In genomic region chrX:36393279-36393678, GRCm38 (mm10) we compare ENCODE assay signal across 10 mouse cellular contexts. TPM values are rescaled to one million over a fixed set of nuclear protein-coding genes. Genes with fewer than 3 reads are reported as not detected.
A peak's percentile ranks its signal among the peaks of the same experiment; 100 is the strongest.
DNase-seq lines count a peak whose midpoint lies in the region; ATAC-seq and TF ChIP-seq lines count a peak whose summit lies in the region.
"Had no signal": no experiment of that assay in that cellular context is flagged by ENCODE, and none has a peak within 500 bp of the region (broad histone marks: within the 10 kb centered on the region; RNA-seq: fewer than 3 reads in every experiment).

No protein-coding gene starts in this region.

- peak; percentile 47 for TF ChIP-seq CTCF in heart, postnatal 0 days (IDR thresholded peaks at IDR 0.05; ENCODE audit: low read depth)

- no peak overlapping the region for H3K9ac ChIP-seq in heart, postnatal 0 days (replicated peaks; ENCODE audit: low read depth, low read length)

- no peaks in the 10 kb centered on the region for H3K9me3 ChIP-seq in heart, postnatal 0 days (replicated peaks; ENCODE audit: control insufficient read depth, low read length)
- no peaks in the 10 kb centered on the region for H3K9me3 ChIP-seq in heart, embryonic 10.5 days

- H3K27ac ChIP-seq in heart, postnatal 0 days (ENCODE audit: low read depth): no peak overlapping the region
- no peak overlapping the region for H3K27ac ChIP-seq in heart, embryonic 10.5 days

- intact Hi-C loops in heart, postnatal 36 days (cut with DNase I): loop anchor here (1.0 kb wide), 1 partner anchor 167 kb away; no protein-coding TSS in a partner anchor

- 36% methylated on average over 6 of the region's 6 CpGs for WGBS in heart, postnatal 0 days
- 37% methylated on average over 6 of the region's 6 CpGs for whole genome bisulfite sequencing in heart, embryonic 10.5 days

- ATAC-seq in heart, postnatal 0 days (ENCODE audit: insufficient read depth, low read depth): no peak

- TF ChIP-seq EP300 in heart, postnatal 0 days (IDR thresholded peaks at IDR 0.05; ENCODE audit: low read depth): no peak

- DNase-seq in heart, postnatal 0 days (ENCODE audit: low spot score): peak; percentile 10
- no peak for DNase-seq in heart, embryonic 10.5 days (ENCODE audit: low spot score)
- DNase-seq in lung, postnatal 25 days (ENCODE audit: low spot score): peak; percentile 8
- no peak for DNase-seq in lung, postnatal 36 days
- peak; percentile 34 for DNase-seq in embryo, embryonic 11 days
- peak; percentile 39 for DNase-seq in retina, postnatal 1 day
- no peak for DNase-seq in frontal cortex, postnatal 10 days (ENCODE audit: low spot score in 2 of 2)
- no peak for DNase-seq in heart, postnatal 36 days

- H3K4me3 ChIP-seq in heart, postnatal 0 days (ENCODE audit: low read depth, low read length): no peak overlapping the region
- no peak overlapping the region for H3K4me3 ChIP-seq in heart, embryonic 10.5 days

- no peaks in the 10 kb centered on the region for H3K27me3 ChIP-seq in heart, postnatal 0 days (ENCODE audit: control insufficient read depth, insufficient read depth, low read length)
- H3K27me3 ChIP-seq in heart, embryonic 10.5 days (ENCODE audit: insufficient read depth, poor library complexity, severe bottlenecking): no peaks in the 10 kb centered on the region

- H3K4me1 ChIP-seq in heart, postnatal 0 days (ENCODE audit: control insufficient read depth, insufficient read depth): no peaks in the 10 kb centered on the region
- no peaks in the 10 kb centered on the region for H3K4me1 ChIP-seq in heart, embryonic 10.5 days

- H3K4me2 ChIP-seq in heart, postnatal 0 days (ENCODE audit: low read depth, low read length): no peak overlapping the region

- no peaks in the 10 kb centered on the region for H3K36me3 ChIP-seq in heart, postnatal 0 days (replicated peaks; ENCODE audit: control insufficient read depth, insufficient read depth, low read length)
- H3K36me3 ChIP-seq in heart, embryonic 10.5 days: no peaks in the 10 kb centered on the region

RNA-seq across cellular contexts. Expression of gene Gm6268, which starts 7.8 kb away (rescaled TPM):
- not detected in 2 replicates for total RNA-seq in heart, postnatal 0 days (2014; rRNA removed; ENCODE audit: low replicate concordance)
- polyA plus RNA-seq in heart, postnatal 0 days (2015; fragmentation: Nextera tagmentation; extraction: Ambion mirVana): not detected in 2 replicates
- not detected in 2 replicates for polyA plus RNA-seq in heart, embryonic 10.5 days (2016; fragmentation: Nextera tagmentation; extraction: Ambion mirVana)
- not detected for total RNA-seq in heart, postnatal 36 days (2021)
- total RNA-seq: heart, adult 18-20 months; layer of hippocampus, postnatal 14 days had no signal

Comparison
In these comparisons a context has a peak if more than half of its experiments do, and no peak if none do; other contexts are left out.
1. DNase-seq: peak in heart, postnatal 0 days (single experiment), lung, postnatal 25 days (single experiment), embryo, embryonic 11 days (single experiment) and retina, postnatal 1 day (single experiment); none in heart, embryonic 10.5 days (single experiment), lung, postnatal 36 days (single experiment), frontal cortex, postnatal 10 days (0 of 2) and heart, postnatal 36 days (0 of 2).